ENCODE assay signal across 19 mouse cellular contexts in the genomic region with DNA sequence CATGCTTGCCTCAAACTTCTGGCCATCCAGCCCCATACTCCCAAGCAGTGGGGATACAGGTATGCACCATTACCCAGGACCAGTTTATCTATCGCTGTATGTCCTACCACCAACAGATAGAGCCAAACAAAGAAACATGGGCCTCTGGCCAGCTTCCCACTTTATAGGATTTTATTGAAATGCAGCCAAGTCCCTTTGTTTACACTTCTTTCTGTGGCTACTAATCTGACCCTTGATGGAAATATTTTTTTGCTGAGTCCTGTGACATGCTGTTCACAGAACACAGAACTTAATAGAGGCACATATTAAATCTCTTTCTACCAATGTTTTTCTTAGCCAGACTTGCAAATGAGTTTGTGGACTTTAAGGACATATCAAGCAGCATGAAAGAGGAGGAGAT. TPM values are rescaled to one million over a fixed set of nuclear protein-coding genes. Genes with fewer than 3 reads are reported as not detected.
DNase-seq lines count a peak whose midpoint lies in the region; ATAC-seq lines count a peak whose summit lies in the region.
"Had no signal": no experiment of that assay in that cellular context is flagged by ENCODE, and none has a peak within 500 bp of the region (broad histone marks: within the 10 kb centered on the region; RNA-seq: fewer than 3 reads in every experiment).

No protein-coding gene starts in this region.

- H3K9ac ChIP-seq in heart, embryonic 16.5 days (ENCODE audit: low read length), result no peak overlapping the region
- H3K9ac ChIP-seq in kidney, embryonic 16.5 days (replicated peaks; ENCODE audit: low read length), result no peak overlapping the region
- H3K9ac ChIP-seq in lung, embryonic 16.5 days (ENCODE audit: low read length), result no peak overlapping the region
- H3K9ac ChIP-seq: embryonic facial prominence, embryonic 15.5 days; liver, embryonic 13.5 days; midbrain, embryonic 12.5 days; neural tube, embryonic 12.5 days had no signal

- H3K27me3 ChIP-seq in heart, embryonic 16.5 days (ENCODE audit: control insufficient read depth, insufficient read depth, low read length), result no peaks in the 10 kb centered on the region
- H3K27me3 ChIP-seq in kidney, embryonic 16.5 days (ENCODE audit: insufficient read depth, low read length), result no peaks in the 10 kb centered on the region
- H3K27me3 ChIP-seq in lung, embryonic 16.5 days (ENCODE audit: control insufficient read depth, insufficient read depth, low read depth, low read length), result no peaks in the 10 kb centered on the region
- H3K27me3 ChIP-seq: embryonic facial prominence, embryonic 15.5 days; liver, embryonic 13.5 days; neural tube, embryonic 12.5 days had no signal

- WGBS in heart, embryonic 16.5 days, result 13% methylated on average over 1 of the region's 1 CpGs
- WGBS in kidney, embryonic 16.5 days, result 65% methylated on average over 1 of the region's 1 CpGs
- WGBS in lung, embryonic 16.5 days, result 24% methylated on average over 1 of the region's 1 CpGs

- H3K4me2 ChIP-seq in heart, embryonic 16.5 days (ENCODE audit: low read depth, low read length), result no peak overlapping the region
- no peak overlapping the region for H3K4me2 ChIP-seq in kidney, embryonic 16.5 days (replicated peaks; ENCODE audit: low read depth, low read length)
- H3K4me2 ChIP-seq in lung, embryonic 16.5 days (ENCODE audit: low read depth, low read length), result no peak overlapping the region
- H3K4me2 ChIP-seq: embryonic facial prominence, embryonic 15.5 days; liver, embryonic 13.5 days; midbrain, embryonic 12.5 days; neural tube, embryonic 12.5 days had no signal

- peak overlapping the region; percentile 49; the same call in 1 of the 2 replicates for H3K27ac ChIP-seq in heart, embryonic 16.5 days (ENCODE audit: low read length)
- H3K27ac ChIP-seq in kidney, embryonic 16.5 days (ENCODE audit: low read length), result no peak overlapping the region
- peak overlapping the region; percentile 39 for H3K27ac ChIP-seq in lung, embryonic 16.5 days (ENCODE audit: low read length)
- H3K27ac ChIP-seq: embryonic facial prominence, embryonic 15.5 days; heart, embryonic 10.5 days; left cerebral cortex, adult 2 months; liver, embryonic 13.5 days; midbrain, embryonic 12.5 days; neural tube, embryonic 12.5 days had no signal

- peak; percentile 67 for ATAC-seq in heart, embryonic 16.5 days (replicated peaks; ENCODE audit: extremely low read depth, insufficient read depth, low FRiP score)
- ATAC-seq in kidney, embryonic 16.5 days (ENCODE audit: low FRiP score, low TSS enrichment), result no peak
- ATAC-seq in lung, embryonic 16.5 days (ENCODE audit: low read depth), result no peak
- ATAC-seq: Patski had no signal

- H3K4me3 ChIP-seq in heart, embryonic 16.5 days (ENCODE audit: low read length), result no peak overlapping the region
- H3K4me3 ChIP-seq in kidney, embryonic 16.5 days (ENCODE audit: low read length), result no peak overlapping the region
- no peak overlapping the region for H3K4me3 ChIP-seq in lung, embryonic 16.5 days (ENCODE audit: low read length)
- H3K4me3 ChIP-seq: embryonic facial prominence, embryonic 15.5 days; heart, embryonic 10.5 days; left cerebral cortex, adult 2 months; liver, embryonic 13.5 days; midbrain, embryonic 12.5 days; neural tube, embryonic 12.5 days had no signal

- no peaks in the 10 kb centered on the region for H3K9me3 ChIP-seq in heart, embryonic 16.5 days (replicated peaks; ENCODE audit: control insufficient read depth, low read length)
- no peaks in the 10 kb centered on the region for H3K9me3 ChIP-seq in kidney, embryonic 16.5 days (ENCODE audit: low read length)
- H3K9me3 ChIP-seq in lung, embryonic 16.5 days (ENCODE audit: control insufficient read depth, low read length), result no peaks in the 10 kb centered on the region
- H3K9me3 ChIP-seq: embryonic facial prominence, embryonic 15.5 days; heart, embryonic 10.5 days; liver, embryonic 13.5 days; midbrain, embryonic 12.5 days; neural tube, embryonic 12.5 days had no signal

- H3K4me1 ChIP-seq in heart, embryonic 16.5 days (ENCODE audit: control insufficient read depth, insufficient read depth, low read length), result peaks cover 23% of the 10 kb centered on the region
- 0 out of 2 replicates have a peak, but pooled peaks cover 3% of the 10 kb centered on the region for H3K4me1 ChIP-seq in kidney, embryonic 16.5 days (ENCODE audit: insufficient read depth, low read length)
- peaks cover 10% of the 10 kb centered on the region for H3K4me1 ChIP-seq in lung, embryonic 16.5 days (replicated peaks; ENCODE audit: control insufficient read depth, insufficient read depth, low read length)
- H3K4me1 ChIP-seq: embryonic facial prominence, embryonic 15.5 days; liver, embryonic 13.5 days had no signal

- H3K36me3 ChIP-seq in heart, embryonic 16.5 days (ENCODE audit: control insufficient read depth, insufficient read depth), result no peaks in the 10 kb centered on the region
- H3K36me3 ChIP-seq in kidney, embryonic 16.5 days (ENCODE audit: insufficient read depth, low read length), result no peaks in the 10 kb centered on the region
- H3K36me3 ChIP-seq in lung, embryonic 16.5 days (ENCODE audit: control insufficient read depth, insufficient read depth, low read length), result no peaks in the 10 kb centered on the region
- H3K36me3 ChIP-seq: embryonic facial prominence, embryonic 15.5 days; heart, embryonic 10.5 days; liver, embryonic 13.5 days; midbrain, embryonic 12.5 days; neural tube, embryonic 12.5 days had no signal

- no peak for DNase-seq in heart, postnatal 4 days
- peak; percentile 10 for DNase-seq in kidney, postnatal 10 days
- peak; percentile 65 for DNase-seq in Muller cell, postnatal 12 days (ENCODE audit: inconsistent ontology term)
- no peak for DNase-seq in spleen, adult 18-20 months
- DNase-seq: adrenal gland, adult 8-10 months; cerebellum, postnatal 36 days; kidney, adult 11 months; kidney, postnatal 25 days; liver, embryonic 13.5 days; right cerebral cortex, postnatal 4 days had no signal

RNA-seq across cellular contexts. Expression of a gene that starts 23.4 kb away (rescaled TPM):
- polyA plus RNA-seq in heart, embryonic 16.5 days (2015; fragmentation: Nextera tagmentation; extraction: Ambion mirVana), result 0.45 and 0.51 TPM in 2 replicates
- 1 to 10 TPM in 1 of 2 experiments, under 1 TPM in 1; 0.81 to 1.1 TPM for total RNA-seq in heart, postnatal 4 days (2021)
- polyA plus RNA-seq in kidney, embryonic 16.5 days (2015; fragmentation: Nextera tagmentation; extraction: Ambion mirVana), result 3.2 TPM in 2 replicates
- 0.60 and 0.62 TPM in 2 replicates for polyA plus RNA-seq in lung, embryonic 16.5 days (2015; fragmentation: Nextera tagmentation; extraction: Ambion mirVana)

Comparison
In these comparisons a context has a peak if more than half of its experiments do, and no peak if none do; other contexts are left out.
1. DNase-seq: peak in kidney, postnatal 10 days (single experiment) and Muller cell, postnatal 12 days (single experiment); none in heart, postnatal 4 days (single experiment) and spleen, adult 18-20 months (0 of 2).